Mouse (Mus musculus): ENCODE results near the gene Plod3.

DNA sequence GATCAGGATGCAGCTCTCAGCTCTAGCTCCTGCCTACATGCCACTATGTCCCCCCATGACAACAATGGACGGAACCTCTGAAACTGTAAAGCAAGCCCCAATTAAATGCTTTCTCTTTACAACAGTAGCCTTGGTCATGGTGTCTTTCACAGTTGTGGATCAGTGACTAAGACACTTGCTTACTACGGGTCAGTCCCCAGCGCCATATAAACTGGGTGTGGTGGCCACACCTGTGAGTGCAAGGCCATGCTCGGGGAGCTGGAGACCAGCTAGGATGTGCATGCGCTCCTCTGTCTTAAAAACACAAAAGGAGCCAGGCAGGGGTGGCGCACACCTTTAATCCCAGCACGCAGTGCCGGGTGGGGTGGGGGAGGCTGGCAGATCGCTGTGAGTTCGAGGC is 52.6 kb downstream of the Plod3 start:
- no peak for TF ChIP-seq CTCF (IDR thresholded peaks at IDR 0.05; ENCODE audit: borderline replicate concordance, insufficient read depth, low read depth, low read length)
- no peak for TF ChIP-seq POLR2A (IDR thresholded peaks at IDR 0.05; ENCODE audit: borderline replicate concordance, insufficient read depth, low read length)
